Mouse (Mus musculus) mature B cell (primary cell): ENCODE results near the gene Vcl.

Source experiments
- in situ Hi-C: fragments of 300-500 bp; cut with MboI; formaldehyde crosslinking; loops from 2 replicates; pipeline ENCODE4 v1.14.3; 2019

Vcl gene

GRCm38 (mm10) chr14:21017871-21018270, 88.7 kb downstream of the Vcl start:
- in situ Hi-C loops, result no loop called here

GRCm38 (mm10) chr14:21018977-21019376, 89.8 kb downstream of the Vcl start:
- in situ Hi-C loops, result no loop called here

GRCm38 (mm10) chr14:21020435-21020834, 91.2 kb downstream of the Vcl start:
- in situ Hi-C loops, result no loop called here

GRCm38 (mm10) chr14:21027542-21027941, 98.3 kb downstream of the Vcl start:
- in situ Hi-C loops, result no loop called here

- in situ Hi-C loops, result no loop called here
These were observed 99.9 kb downstream of the Vcl start for GRCm38 (mm10) chr14:21029025-21029659.

- in situ Hi-C loops, result no loop called here
These were observed 102.7 kb downstream of the Vcl start for GRCm38 (mm10) chr14:21031783-21032511.

GRCm38 (mm10) chr14:21034271-21034670, 105.1 kb downstream of the Vcl start:
- in situ Hi-C loops, result no loop called here

- in situ Hi-C loops, result no loop called here
These were observed 105.6 kb downstream of the Vcl start for GRCm38 (mm10) chr14:21034791-21035190.

GRCm38 (mm10) chr14:21039077-21039476, 109.9 kb downstream of the Vcl start:
- in situ Hi-C loops, result no loop called here

- in situ Hi-C loops, result no loop called here
These were observed 110.4 kb downstream of the Vcl start for GRCm38 (mm10) chr14:21039623-21040022.

GRCm38 (mm10) chr14:21047840-21048239, 118.6 kb downstream of the Vcl start:
- in situ Hi-C loops, result no loop called here

- in situ Hi-C loops, result no loop called here
These were observed 119.7 kb downstream of the Vcl start for GRCm38 (mm10) chr14:21048879-21049278.

- in situ Hi-C loops, result no loop called here
These were observed 121.5 kb downstream of the Vcl start for GRCm38 (mm10) chr14:21050734-21051133.

GRCm38 (mm10) chr14:21051380-21052111, 122.3 kb downstream of the Vcl start:
- in situ Hi-C loops, result no loop called here

- in situ Hi-C loops, result no loop called here
These were observed 123.0 kb downstream of the Vcl start, which contains the start of the genes Ap3m1 and Adk for GRCm38 (mm10) chr14:21052112-21052780. Ap3m1 (minus strand) TSS chr14:21052508. Adk (plus strand) TSS chr14:21052574.

GRCm38 (mm10) chr14:21052781-21053130, 123.6 kb downstream of the Vcl start:
- in situ Hi-C loops, result no loop called here

- in situ Hi-C loops, result no loop called here
These were observed 124.0 kb downstream of the Vcl start for GRCm38 (mm10) chr14:21053151-21053550.

- in situ Hi-C loops, result no loop called here
These were observed 124.4 kb downstream of the Vcl start for GRCm38 (mm10) chr14:21053586-21053985.

- in situ Hi-C loops, result no loop called here
These were observed 129.8 kb downstream of the Vcl start for GRCm38 (mm10) chr14:21058972-21059371.

- in situ Hi-C loops, result no loop called here
These were observed 133.7 kb downstream of the Vcl start for GRCm38 (mm10) chr14:21062766-21063513.

- in situ Hi-C loops, result no loop called here
These were observed 135.1 kb downstream of the Vcl start for GRCm38 (mm10) chr14:21064321-21064720.
